Mouse (Mus musculus): Measurements from ENCODE around the gene Cbs. TPM values are rescaled to one million over a fixed set of nuclear protein-coding genes. Genes with fewer than 3 reads are reported as not detected.

The Cbs gene
- polyA plus RNA-seq, 1 experiment from 2014 or later: 5.0 TPM

- H3K9me3 ChIP-seq (ENCODE audit: low read length): no peaks in the 10 kb centered on the region
- no peak overlapping the region for H3K4me3 ChIP-seq (ENCODE audit: low read length)
- H3K36me3 ChIP-seq (ENCODE audit: insufficient read depth, low read length): no peaks in the 10 kb centered on the region
- no peak for ATAC-seq (ENCODE audit: low FRiP score, low TSS enrichment)
- no peak overlapping the region for H3K9ac ChIP-seq (replicated peaks; ENCODE audit: low read length)
- H3K27ac ChIP-seq (ENCODE audit: low read length): no peak overlapping the region
- no peak overlapping the region for H3K4me2 ChIP-seq (replicated peaks; ENCODE audit: low read depth, low read length)
- WGBS: 36% methylated on average over 9 of the region's 9 CpGs
- H3K4me1 ChIP-seq (ENCODE audit: insufficient read depth, low read length): peaks cover 4% of the 10 kb centered on the region; the same call in 1 of the 2 replicates
- no peaks in the 10 kb centered on the region for H3K27me3 ChIP-seq (ENCODE audit: insufficient read depth, low read length)
Observed at GRCm38 (mm10) chr17:31668306-31668705, 31.3 kb upstream of the Cbs start.

- no peak overlapping the region for H3K9ac ChIP-seq (replicated peaks; ENCODE audit: low read length)
- H3K4me1 ChIP-seq (ENCODE audit: insufficient read depth, low read length): no peaks in the 10 kb centered on the region
- no peaks in the 10 kb centered on the region for H3K27me3 ChIP-seq (ENCODE audit: insufficient read depth, low read length)
- no peaks in the 10 kb centered on the region for H3K36me3 ChIP-seq (ENCODE audit: insufficient read depth, low read length)
- H3K4me3 ChIP-seq (ENCODE audit: low read length): no peak overlapping the region
- H3K4me2 ChIP-seq (replicated peaks; ENCODE audit: low read depth, low read length): no peak overlapping the region
- 13% methylated on average over 4 of the region's 4 CpGs for WGBS
- no peak overlapping the region for H3K27ac ChIP-seq (ENCODE audit: low read length)
- no peaks in the 10 kb centered on the region for H3K9me3 ChIP-seq (ENCODE audit: low read length)
- peak; percentile 85 for ATAC-seq (ENCODE audit: low FRiP score, low TSS enrichment)
Observed at GRCm38 (mm10) chr17:31664760-31665159, 27.7 kb upstream of the Cbs start.

- Histone ChIP-seq H3K9ac (replicated peaks; ENCODE audit: low read length) (no peak overlapping the region), H3K4me2 (replicated peaks; ENCODE audit: low read depth, low read length) (no peak overlapping the region), H3K4me3 (ENCODE audit: low read length) (no peak overlapping the region), H3K9me3 (ENCODE audit: low read length) (no peaks in the 10 kb centered on the region), H3K36me3 (ENCODE audit: insufficient read depth, low read length) (no peaks in the 10 kb centered on the region), H3K27ac (ENCODE audit: low read length) (no peak overlapping the region), H3K27me3 (ENCODE audit: insufficient read depth, low read length) (no peaks in the 10 kb centered on the region), H3K4me1 (ENCODE audit: insufficient read depth, low read length) (peaks cover 4% of the 10 kb centered on the region; the same call in 1 of the 2 replicates)
- no peak for ATAC-seq (ENCODE audit: low FRiP score, low TSS enrichment)
Observed at GRCm38 (mm10) chr17:31662855-31663254, 25.8 kb upstream of the Cbs start.

GRCm38 (mm10) chr17:31660661-31661250 is 23.7 kb upstream of the Cbs start:
- H3K9me3 ChIP-seq (ENCODE audit: low read length): no peaks in the 10 kb centered on the region
- no peak for ATAC-seq (ENCODE audit: low FRiP score, low TSS enrichment)
- 66% methylated on average over 8 of the region's 8 CpGs for WGBS
- H3K4me1 ChIP-seq (ENCODE audit: insufficient read depth, low read length): peaks cover 17% of the 10 kb centered on the region
- peaks cover 3% of the 10 kb centered on the region for H3K36me3 ChIP-seq (ENCODE audit: insufficient read depth, low read length)
- H3K27me3 ChIP-seq (ENCODE audit: insufficient read depth, low read length): no peaks in the 10 kb centered on the region
- no peak overlapping the region for H3K4me2 ChIP-seq (replicated peaks; ENCODE audit: low read depth, low read length)
- H3K27ac ChIP-seq (ENCODE audit: low read length): no peak overlapping the region
- H3K4me3 ChIP-seq (ENCODE audit: low read length): no peak overlapping the region
- peak overlapping the region; percentile 11; the same call in 1 of the 2 replicates for H3K9ac ChIP-seq (replicated peaks; ENCODE audit: low read length)

GRCm38 (mm10) chr17:31658468-31659185 is 21.6 kb upstream of the Cbs start, which contains the start of gene U2af1:
U2af1 (minus strand) TSS chr17:31658892.
- Histone ChIP-seq H3K27ac (ENCODE audit: low read length) (peak within 1 kb of the TSS; percentile 84), H3K9me3 (ENCODE audit: low read length) (no peaks in the 10 kb centered on the region), H3K9ac (replicated peaks; ENCODE audit: low read length) (peak within 1 kb of the TSS; percentile 99), H3K36me3 (ENCODE audit: insufficient read depth, low read length) (peaks cover 23% of the 10 kb centered on the region), H3K4me2 (replicated peaks; ENCODE audit: low read depth, low read length) (peak within 1 kb of the TSS; percentile 80), H3K27me3 (ENCODE audit: insufficient read depth, low read length) (no peaks in the 10 kb centered on the region), H3K4me3 (ENCODE audit: low read length) (peak within 1 kb of the TSS; percentile 95), H3K4me1 (ENCODE audit: insufficient read depth, low read length) (peaks cover 18% of the 10 kb centered on the region)
- WGBS: under 1% methylated on average over 71 of the region's 77 CpGs
- peak; percentile 99 for ATAC-seq (ENCODE audit: low FRiP score, low TSS enrichment)

- ATAC-seq (ENCODE audit: low FRiP score, low TSS enrichment): no peak
- Histone ChIP-seq H3K4me1 (ENCODE audit: insufficient read depth, low read length) (peaks cover 18% of the 10 kb centered on the region), H3K4me3 (ENCODE audit: low read length) (peak overlapping the region; percentile 95), H3K27me3 (ENCODE audit: insufficient read depth, low read length) (no peaks in the 10 kb centered on the region), H3K36me3 (ENCODE audit: insufficient read depth, low read length) (peaks cover 28% of the 10 kb centered on the region), H3K27ac (ENCODE audit: low read length) (peak overlapping the region; percentile 78), H3K4me2 (replicated peaks; ENCODE audit: low read depth, low read length) (peak overlapping the region; percentile 80), H3K9ac (replicated peaks; ENCODE audit: low read length) (peak overlapping the region; percentile 99), H3K9me3 (ENCODE audit: low read length) (no peaks in the 10 kb centered on the region)
- WGBS: under 1% methylated on average over 27 of the region's 27 CpGs
Observed at GRCm38 (mm10) chr17:31658136-31658467, 21.1 kb upstream of the Cbs start.

- no peak for ATAC-seq (ENCODE audit: low FRiP score, low TSS enrichment)
- peak overlapping the region; percentile 80 for H3K4me2 ChIP-seq (replicated peaks; ENCODE audit: low read depth, low read length)
- peaks cover 36% of the 10 kb centered on the region for H3K36me3 ChIP-seq (ENCODE audit: insufficient read depth, low read length)
- H3K4me1 ChIP-seq (ENCODE audit: insufficient read depth, low read length): peaks cover 18% of the 10 kb centered on the region
- 47% methylated on average over 12 of the region's 12 CpGs for WGBS
- no peak overlapping the region for H3K27ac ChIP-seq (ENCODE audit: low read length)
- no peaks in the 10 kb centered on the region for H3K27me3 ChIP-seq (ENCODE audit: insufficient read depth, low read length)
- peak overlapping the region; percentile 95 for H3K4me3 ChIP-seq (ENCODE audit: low read length)
- no peaks in the 10 kb centered on the region for H3K9me3 ChIP-seq (ENCODE audit: low read length)
- H3K9ac ChIP-seq (replicated peaks; ENCODE audit: low read length): peak overlapping the region; percentile 99
Observed at GRCm38 (mm10) chr17:31657141-31657983, 20.3 kb upstream of the Cbs start.

- Histone ChIP-seq H3K27ac (ENCODE audit: low read length) (no peak overlapping the region), H3K27me3 (ENCODE audit: insufficient read depth, low read length) (no peaks in the 10 kb centered on the region), H3K4me2 (replicated peaks; ENCODE audit: low read depth, low read length) (no peak overlapping the region), H3K9ac (replicated peaks; ENCODE audit: low read length) (no peak overlapping the region), H3K9me3 (ENCODE audit: low read length) (no peaks in the 10 kb centered on the region), H3K4me1 (ENCODE audit: insufficient read depth, low read length) (peaks cover 18% of the 10 kb centered on the region), H3K4me3 (ENCODE audit: low read length) (no peak overlapping the region), H3K36me3 (ENCODE audit: insufficient read depth, low read length) (peaks cover 43% of the 10 kb centered on the region)
- ATAC-seq (ENCODE audit: low FRiP score, low TSS enrichment): no peak
- 84% methylated on average over 5 of the region's 5 CpGs for WGBS
Observed at GRCm38 (mm10) chr17:31656682-31657081, 19.6 kb upstream of the Cbs start.

GRCm38 (mm10) chr17:31655366-31655765 is 18.3 kb upstream of the Cbs start:
- ATAC-seq (ENCODE audit: low FRiP score, low TSS enrichment): no peak
- no peaks in the 10 kb centered on the region for H3K27me3 ChIP-seq (ENCODE audit: insufficient read depth, low read length)
- peaks cover 18% of the 10 kb centered on the region for H3K4me1 ChIP-seq (ENCODE audit: insufficient read depth, low read length)
- H3K4me2 ChIP-seq (replicated peaks; ENCODE audit: low read depth, low read length): no peak overlapping the region
- WGBS: 73% methylated on average over 4 of the region's 4 CpGs
- no peak overlapping the region for H3K9ac ChIP-seq (replicated peaks; ENCODE audit: low read length)
- no peak overlapping the region for H3K27ac ChIP-seq (ENCODE audit: low read length)
- no peak overlapping the region for H3K4me3 ChIP-seq (ENCODE audit: low read length)
- peaks cover 56% of the 10 kb centered on the region for H3K36me3 ChIP-seq (ENCODE audit: insufficient read depth, low read length)
- no peaks in the 10 kb centered on the region for H3K9me3 ChIP-seq (ENCODE audit: low read length)
